Mouse (Mus musculus) kidney, postnatal 0 days (tissue): ENCODE measurements around the gene Eri3. TPM values are rescaled to one million over a fixed set of nuclear protein-coding genes. Genes with fewer than 3 reads are reported as not detected.

Source experiments
- ATAC-seq: fragments of 200-750 bp; cut with Nextera tagmentation; replicated peaks from 2 replicates; pipeline ENCODE4 v1.8.0; 2017; ENCODE audit warnings: low read depth, moderate number of reproducible peaks, moderate TSS enrichment, moderate library complexity; ENCODE audit not compliant: low FRiP score
- DNase-seq: peaks from one replicate; pipeline ENCODE4 v3.0.0-alpha.2; 2016; ENCODE audit warnings: low spot score
- H3K27ac ChIP-seq: fragments of 300-500 bp; sonication (generic); 2 replicates; pipeline ENCODE4 v1.5.1; 2014; ENCODE audit warnings: mild to moderate bottlenecking
- H3K27me3 ChIP-seq: fragments of 300-500 bp; sonication (generic); 2 replicates; pipeline ENCODE4 v1.6.1; 2014; ENCODE audit warnings: low read length, mixed read lengths; ENCODE audit not compliant: insufficient read depth
- H3K36me3 ChIP-seq: fragments of 300-500 bp; sonication (generic); 2 replicates; pipeline ENCODE4 v1.6.1; 2014; ENCODE audit warnings: low read length, mixed read lengths; ENCODE audit not compliant: insufficient read depth
- H3K4me1 ChIP-seq: fragments of 300-500 bp; sonication (generic); replicated peaks from 2 replicates; pipeline ENCODE4 v1.6.1; 2014; ENCODE audit warnings: antibody characterized with exemption, low read length, mixed read lengths; ENCODE audit not compliant: insufficient read depth
- H3K4me2 ChIP-seq: fragments of 300-500 bp; sonication (generic); 2 replicates; pipeline ENCODE4 v1.6.1; 2014; ENCODE audit warnings: mild to moderate bottlenecking, low read length, moderate library complexity, mixed read lengths
- H3K4me3 ChIP-seq: fragments of 300-500 bp; sonication (generic); replicated peaks from 2 replicates; pipeline ENCODE4 v1.5.1; 2014; ENCODE audit warnings: low read depth, low read length
- H3K9ac ChIP-seq: fragments of 300-500 bp; sonication (generic); 2 replicates; pipeline ENCODE4 v1.6.1; 2014; ENCODE audit warnings: low read depth, low read length
- H3K9me3 ChIP-seq: fragments of 300-500 bp; sonication (generic); replicated peaks from 2 replicates; pipeline ENCODE4 v1.6.1; 2016; ENCODE audit warnings: low read length, inconsistent platforms, mixed read lengths
- CTCF ChIP-seq: IDR thresholded peaks from 2 replicates; pipeline ENCODE4 v1.5.1; 2016; ENCODE audit warnings: antibody characterized with exemption, low read depth, mild to moderate bottlenecking, moderate library complexity
- WGBS: fragments of 180-500 bp; shearing (Covaris S2); extraction: QIAGEN DNeasy Blood & Tissue Kit; methylation state at CpG from one replicate; pipeline ENCODE4 v1.1.7; 2014; 5-methylcytosine and 5-hydroxymethylcytosine counted together
- polyA plus RNA-seq: library from polyadenylated mRNA; unstranded; fragments of >200 nt; fragmentation: Nextera tagmentation; extraction: Ambion mirVana; gene quantifications from 2 replicates; pipeline ENCODE4 v1.2.1, GENCODE M21; 2015

Eri3 gene
- polyA plus RNA-seq, 1 experiment from 2014 or later = 114 TPM

- DNase-seq = peak; percentile 74
- Histone ChIP-seq H3K36me3 (0 out of 2 replicates have a peak, but pooled peaks cover 12% of the 10 kb centered on the region), H3K27me3 (no peaks in the 10 kb centered on the region), H3K4me2 (no peak overlapping the region), H3K27ac (no peak overlapping the region), H3K4me3 (no peak overlapping the region), H3K9ac (no peak overlapping the region), H3K4me1 (0 out of 2 replicates have a peak, but pooled peaks cover 3% of the 10 kb centered on the region), H3K9me3 (no peaks in the 10 kb centered on the region)
- 36% methylated on average over 8 of the region's 8 CpGs for WGBS
- ATAC-seq = peak; percentile 70
- TF ChIP-seq CTCF = no peak
These were observed 101.5 kb downstream of the Eri3 start for GRCm38 (mm10) chr4:117651626-117652101.

DNA sequence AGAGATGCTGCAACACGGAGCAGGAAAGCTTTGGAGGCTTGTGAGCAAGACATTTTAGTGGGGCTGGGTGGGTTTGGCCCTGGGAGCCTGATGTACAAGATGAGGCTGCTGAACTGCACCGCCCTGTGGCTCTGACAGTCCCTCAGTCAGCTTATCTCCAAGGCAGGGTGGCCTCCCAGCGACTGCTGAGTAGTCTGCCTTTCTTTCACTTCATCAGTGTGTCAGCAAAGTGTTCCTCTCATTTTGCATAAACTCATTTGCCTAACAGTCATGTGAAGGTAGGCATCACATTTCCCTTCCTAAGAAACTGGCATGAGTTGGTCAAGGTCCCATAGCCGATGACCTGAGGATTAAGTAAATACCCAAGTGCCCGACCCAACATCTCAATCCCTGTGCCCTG lies 102.6 kb downstream of the Eri3 start:
- H3K9me3 ChIP-seq = no peaks in the 10 kb centered on the region
- H3K27me3 ChIP-seq = no peaks in the 10 kb centered on the region
- H3K4me2 ChIP-seq = no peak overlapping the region
- TF ChIP-seq CTCF = no peak
- H3K4me3 ChIP-seq = no peak overlapping the region
- no peak overlapping the region for H3K27ac ChIP-seq
- H3K9ac ChIP-seq = no peak overlapping the region
- H3K4me1 ChIP-seq = 0 out of 2 replicates have a peak, but pooled peaks cover 3% of the 10 kb centered on the region
- no peak for DNase-seq
- 58% methylated on average over 5 of the region's 5 CpGs for WGBS
- 0 out of 2 replicates have a peak, but pooled peaks cover 12% of the 10 kb centered on the region for H3K36me3 ChIP-seq
- ATAC-seq = no peak

DNA sequence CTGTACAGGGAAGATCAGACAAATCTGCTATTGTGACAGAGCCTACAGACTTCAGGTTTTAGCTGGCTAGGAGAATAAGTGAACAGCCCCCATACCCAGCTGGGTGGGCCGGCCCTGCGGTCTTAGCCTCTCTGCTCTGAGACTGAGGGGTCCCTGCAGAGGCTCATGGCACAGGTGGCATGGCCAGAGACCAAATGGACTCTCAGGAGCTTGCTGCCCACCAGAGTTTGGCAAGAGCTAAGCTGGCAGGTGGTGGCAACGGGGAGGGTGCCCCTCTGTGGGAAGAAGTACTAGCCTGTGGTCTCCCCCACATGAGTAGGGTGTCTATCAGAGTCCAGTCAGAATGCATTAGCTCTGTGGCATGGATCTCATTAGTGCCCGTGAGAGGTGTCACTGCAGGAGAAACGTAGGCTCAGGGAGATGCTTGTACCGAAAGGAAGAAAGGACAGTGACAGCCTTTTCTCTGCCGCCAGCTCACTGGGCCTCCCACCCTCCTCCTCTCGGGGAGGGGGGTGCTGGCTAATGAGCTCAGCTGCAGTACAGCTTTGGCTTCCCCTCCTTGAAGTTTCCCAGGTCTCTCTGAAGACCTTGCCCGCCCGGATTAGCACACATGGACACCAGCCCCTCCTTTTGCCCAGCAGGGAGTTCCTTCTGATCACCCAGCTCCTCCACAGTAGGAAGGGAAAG lies 104.0 kb downstream of the Eri3 start:
- ATAC-seq = no peak
- TF ChIP-seq CTCF = no peak
- WGBS = 51% methylated on average over 10 of the region's 10 CpGs

GRCm38 (mm10) chr4:117654703-117655499 lies 104.7 kb downstream of the Eri3 start:
- Histone ChIP-seq H3K27me3 (no peaks in the 10 kb centered on the region), H3K9me3 (no peaks in the 10 kb centered on the region), H3K4me1 (peaks cover 14% of the 10 kb centered on the region), H3K9ac (no peak overlapping the region), H3K27ac (no peak overlapping the region), H3K4me3 (no peak overlapping the region), H3K4me2 (no peak overlapping the region), H3K36me3 (0 out of 2 replicates have a peak, but pooled peaks cover 8% of the 10 kb centered on the region)
- ATAC-seq (no peak), DNase-seq (no peak)
- WGBS = 79% methylated on average over 9 of the region's 9 CpGs
- no peak for TF ChIP-seq CTCF

More for the DNA sequence above, 104.0 kb downstream of the Eri3 start:
- Histone ChIP-seq H3K27ac (no peak overlapping the region), H3K4me3 (no peak overlapping the region), H3K27me3 (no peaks in the 10 kb centered on the region), H3K36me3 (0 out of 2 replicates have a peak, but pooled peaks cover 8% of the 10 kb centered on the region), H3K4me2 (no peak overlapping the region), H3K9me3 (no peaks in the 10 kb centered on the region), H3K4me1 (peaks cover 12% of the 10 kb centered on the region), H3K9ac (no peak overlapping the region)
- no peak for DNase-seq

GRCm38 (mm10) chr4:117655500-117655863 lies 105.3 kb downstream of the Eri3 start:
- TF ChIP-seq CTCF = no peak
- no peak overlapping the region for H3K4me2 ChIP-seq
- H3K36me3 ChIP-seq = 0 out of 2 replicates have a peak, but pooled peaks cover 4% of the 10 kb centered on the region
- no peaks in the 10 kb centered on the region for H3K27me3 ChIP-seq
- H3K4me1 ChIP-seq = peaks cover 14% of the 10 kb centered on the region
- no peak for ATAC-seq
- H3K9ac ChIP-seq = no peak overlapping the region
- no peak overlapping the region for H3K4me3 ChIP-seq
- no peak overlapping the region for H3K27ac ChIP-seq
- no peak for DNase-seq
- 84% methylated on average over 5 of the region's 5 CpGs for WGBS
- H3K9me3 ChIP-seq = no peaks in the 10 kb centered on the region

DNA sequence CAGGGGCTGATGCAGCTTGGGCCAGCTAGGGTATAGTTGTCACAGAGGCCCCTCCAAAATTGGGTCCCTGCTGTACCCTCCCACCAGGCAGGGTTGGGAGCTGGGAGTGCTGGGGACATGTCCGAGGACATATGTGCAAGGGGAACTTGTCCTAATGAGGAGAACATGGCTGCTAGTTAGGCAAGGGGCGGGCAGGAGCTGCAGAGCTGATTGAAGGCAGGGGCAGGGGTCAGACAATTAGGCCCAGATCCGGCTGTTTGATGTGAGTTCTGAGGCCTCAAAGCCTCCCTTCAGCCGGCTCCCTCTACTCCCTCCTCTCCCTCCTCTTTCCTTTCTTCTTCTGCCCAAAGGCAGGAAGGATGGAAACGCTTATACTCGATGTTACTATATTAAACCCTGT lies 106.8 kb downstream of the Eri3 start:
- Histone ChIP-seq H3K4me1 (peaks cover 11% of the 10 kb centered on the region), H3K9me3 (no peaks in the 10 kb centered on the region), H3K4me2 (no peak overlapping the region), H3K27ac (no peak overlapping the region), H3K36me3 (no peaks in the 10 kb centered on the region), H3K9ac (no peak overlapping the region), H3K4me3 (no peak overlapping the region), H3K27me3 (no peaks in the 10 kb centered on the region)
- WGBS = 39% methylated on average over 6 of the region's 6 CpGs
- DNase-seq = peak; percentile 39
- ATAC-seq = no peak
- TF ChIP-seq CTCF = no peak
